Mouse (Mus musculus) spleen, postnatal 36 days (tissue): ENCODE measurements around the gene Mrps21.
"Not testable (repeated sequence)": the region's sequence is repeated elsewhere in the genome, so short reads cannot be mapped to it uniquely, and the experiment has no call there.

ENCODE experiments used
- DNase-seq, 2 experiments: peaks; one replicate each; pipeline ENCODE4 v3.0.0; 2022; ENCODE audit warnings: low spot score in 2 of 2, mixed read lengths in 1 of 2

Gene Mrps21

GRCm38 (mm10) chr3:95892066-95893052 is 21.0 kb upstream of the Mrps21 start:
- no peak for DNase-seq

GRCm38 (mm10) chr3:95891211-95892065 is 20.1 kb upstream of the Mrps21 start, which contains the start of gene BC028528:
BC028528 (minus strand) TSS chr3:95892005.
- DNase-seq, result peak; percentile 84 to 86

DNA sequence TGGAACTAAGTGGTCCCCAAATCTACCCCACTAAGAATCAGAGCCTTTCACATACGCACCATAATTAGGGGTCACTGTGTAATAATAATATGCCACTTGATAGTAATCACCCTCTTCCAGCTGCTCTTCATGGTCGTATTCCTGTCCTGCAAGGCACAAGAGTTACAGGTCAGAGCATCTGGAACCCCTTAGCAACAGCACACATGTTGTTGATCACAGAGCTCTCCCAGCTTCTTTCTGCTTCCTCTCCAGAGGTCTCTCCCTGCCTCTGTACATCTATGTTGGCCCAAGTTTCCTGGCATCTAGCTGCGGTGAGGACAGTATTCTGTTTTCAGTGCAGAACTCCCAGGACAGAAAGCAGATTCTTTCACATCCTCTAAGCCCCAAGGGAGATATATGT is 18.3 kb upstream of the Mrps21 start:
- no peak for DNase-seq

DNA sequence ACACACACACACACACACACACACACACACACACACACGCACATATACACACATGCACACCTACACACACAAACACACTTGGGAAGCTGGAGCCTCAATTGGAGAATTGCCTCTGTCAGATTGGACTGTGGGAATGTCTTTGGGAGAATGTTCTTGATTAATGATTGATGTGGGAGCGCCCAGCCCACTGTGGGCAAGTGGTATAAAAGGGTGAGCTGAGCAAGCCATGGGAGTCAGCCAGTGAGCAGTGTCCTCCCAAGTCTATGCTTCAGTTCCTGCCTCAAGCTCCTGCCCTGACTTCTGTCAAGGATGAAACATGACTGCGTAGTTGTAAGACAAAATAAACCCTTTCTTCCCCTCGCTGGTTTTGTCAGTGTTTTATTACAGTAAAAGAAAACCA is 16.3 kb upstream of the Mrps21 start:
- no peak for DNase-seq

DNA sequence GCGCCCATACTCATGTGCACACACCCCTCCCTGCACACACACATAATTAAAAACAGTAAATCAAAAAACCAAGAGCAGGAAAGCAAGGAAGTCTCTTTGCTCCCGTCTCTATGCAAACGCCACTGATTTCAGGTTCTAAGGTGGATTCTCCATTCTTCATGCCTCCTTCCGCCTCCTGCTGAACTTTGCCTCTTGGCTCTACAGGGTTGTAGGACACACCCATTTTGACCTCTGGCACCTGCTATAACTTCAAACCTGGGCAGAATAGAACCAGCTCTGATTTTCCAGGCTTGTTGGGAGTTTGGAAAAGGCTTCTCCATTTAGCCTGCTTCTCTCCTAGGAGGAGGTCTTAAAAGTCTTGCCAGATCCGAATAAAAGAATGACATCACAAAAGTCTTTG is 13.1 kb upstream of the Mrps21 start:
- no peak for DNase-seq

DNA sequence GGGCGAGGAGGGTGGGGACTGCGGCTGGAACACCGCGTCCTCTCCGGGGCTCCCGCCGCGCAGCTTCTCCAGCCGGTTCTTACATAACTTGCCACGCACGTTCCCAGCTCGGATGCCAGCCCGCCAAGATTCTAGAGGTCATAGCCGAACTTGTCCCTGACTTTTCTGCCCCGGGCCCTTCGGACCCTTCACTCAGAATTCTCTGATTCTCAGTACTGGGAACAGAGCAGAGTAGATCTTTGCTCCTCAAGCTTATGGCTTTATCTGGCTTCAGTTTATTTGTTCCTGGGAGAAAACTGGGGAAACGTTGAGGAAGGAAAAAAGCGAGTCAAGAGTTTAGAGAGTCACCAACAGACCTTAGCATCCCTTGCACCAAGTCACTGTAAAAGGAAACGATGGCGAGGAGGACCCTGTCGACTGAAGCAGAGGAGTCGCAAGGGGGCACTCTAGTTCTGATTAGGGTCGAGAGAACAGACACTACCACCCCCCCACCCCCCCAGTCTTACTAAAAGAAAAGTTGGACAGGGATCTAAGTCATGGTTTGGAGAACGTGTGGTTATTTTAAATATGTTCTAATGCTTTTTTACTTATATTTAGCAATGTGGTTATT is 11.6 kb upstream of the Mrps21 start:
- DNase-seq, result peak; percentile 67 to 75

- peak; percentile 91 for DNase-seq
Observed at GRCm38 (mm10) chr3:95881979-95882815, 10.9 kb upstream of the Mrps21 start, which contains the start of gene Ciart. Ciart (minus strand) TSS chr3:95882251.

DNA sequence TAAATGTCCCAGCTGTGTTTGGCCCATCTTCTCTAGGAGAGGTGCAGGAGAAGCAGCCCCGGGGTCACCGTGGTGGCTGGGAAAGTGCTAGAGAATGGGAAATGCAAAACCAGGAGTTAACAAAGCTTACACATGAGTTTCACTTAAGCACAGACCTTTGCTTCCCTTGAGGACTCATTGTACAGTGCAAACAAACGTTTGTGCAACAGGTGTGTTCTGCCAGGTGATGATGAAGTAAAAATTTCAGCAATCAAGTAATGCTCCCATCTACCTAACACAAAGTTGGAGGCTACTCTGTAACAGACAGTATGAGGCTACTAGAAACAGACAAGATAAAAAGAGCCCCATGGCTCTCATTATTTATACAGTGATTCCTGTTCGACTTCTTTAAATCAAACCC is 7.7 kb upstream of the Mrps21 start:
- no peak for DNase-seq

DNA sequence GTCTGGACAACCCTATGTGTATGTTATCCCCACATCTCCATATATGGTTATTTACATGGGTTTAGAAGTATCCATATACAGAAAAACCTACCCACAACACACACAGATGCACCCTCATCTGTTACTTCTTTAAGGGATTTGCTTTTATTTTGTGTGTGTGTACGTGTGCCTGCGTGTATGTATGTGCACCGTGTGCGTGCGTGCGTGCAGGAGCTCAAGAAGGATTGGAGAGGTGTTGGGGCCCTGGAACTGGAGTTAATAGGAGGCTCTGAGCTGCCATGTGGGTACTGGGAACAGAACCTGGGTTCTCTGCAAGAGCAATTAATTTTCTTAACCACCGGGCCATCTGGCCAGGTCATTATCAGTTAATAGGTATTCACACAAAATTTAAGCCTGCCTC is 729 bp upstream of the Mrps21 start:
- DNase-seq, result no peak

DNA sequence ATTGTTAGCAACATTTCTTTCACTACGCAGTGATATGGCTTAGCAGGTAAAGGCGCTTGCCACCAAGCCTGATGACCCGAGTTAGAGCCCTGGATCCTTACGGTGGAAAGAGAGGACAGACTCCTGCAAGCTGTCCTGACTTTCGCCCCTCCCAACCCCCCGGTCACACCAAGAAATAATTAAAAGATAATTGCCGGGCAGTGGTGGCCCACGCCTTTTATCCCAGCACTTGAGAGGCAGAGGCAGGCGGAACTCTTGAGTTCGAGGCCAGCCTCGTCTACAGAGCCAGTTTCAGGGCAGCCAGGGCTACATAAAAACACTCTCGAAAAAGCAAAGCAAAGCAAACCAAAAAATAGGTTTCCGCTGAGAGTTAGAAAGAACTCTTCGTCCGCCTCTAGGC is 343 bp downstream of the Mrps21 start:
- DNase-seq, result no peak

GRCm38 (mm10) chr3:95867408-95867807 is 3.9 kb downstream of the Mrps21 start:
- DNase-seq, result no peak

DNA sequence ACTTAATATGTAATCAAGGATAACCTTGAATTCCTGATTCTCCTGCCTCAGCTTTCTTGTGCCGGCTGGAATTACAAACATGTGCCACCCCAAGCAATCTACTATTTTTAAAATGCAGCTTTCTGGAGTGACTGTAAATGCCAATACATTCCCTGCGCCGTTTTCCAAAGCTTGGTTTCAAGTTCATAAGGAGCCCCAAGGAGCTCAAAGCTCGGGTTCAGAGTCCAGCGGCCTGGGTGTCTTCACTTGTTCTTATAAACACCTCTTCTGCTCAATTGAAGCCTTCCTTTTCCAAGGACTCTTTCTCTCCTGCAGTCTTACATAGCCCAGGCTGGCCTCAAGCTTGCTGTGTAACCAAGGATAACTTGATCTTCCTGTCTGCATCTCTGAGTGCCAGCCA is 5.2 kb downstream of the Mrps21 start:
- DNase-seq, result no peak

- no peak for DNase-seq
Observed at GRCm38 (mm10) chr3:95865571-95865970, 5.7 kb downstream of the Mrps21 start.

DNA sequence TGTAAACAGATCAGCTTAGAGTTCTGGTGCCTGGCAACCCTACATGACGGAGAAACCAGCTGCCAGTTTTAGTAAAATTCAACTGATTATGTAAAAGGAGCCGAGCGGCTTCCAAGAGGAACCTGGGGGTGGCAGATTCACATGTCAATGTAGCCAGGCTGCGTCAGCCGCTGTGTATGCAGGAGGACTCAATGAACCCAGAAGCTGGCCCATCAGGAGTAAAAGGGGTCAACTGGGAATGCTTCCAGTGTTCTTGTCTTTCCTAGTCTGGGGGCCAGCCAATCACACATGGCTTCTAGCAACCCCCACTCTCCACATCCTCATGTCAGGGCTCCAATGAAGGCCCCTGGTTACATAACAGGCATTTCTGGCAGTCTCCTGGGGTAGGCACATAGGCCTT is 6.3 kb downstream of the Mrps21 start:
- no peak for DNase-seq

- no peak for DNase-seq
Observed at GRCm38 (mm10) chr3:95863578-95863977, 7.7 kb downstream of the Mrps21 start.

- DNase-seq, result peak; percentile 74 to 85
Observed at GRCm38 (mm10) chr3:95861796-95862195, 9.5 kb downstream of the Mrps21 start.

GRCm38 (mm10) chr3:95861216-95861615 is 10.1 kb downstream of the Mrps21 start:
- no peak for DNase-seq

- DNase-seq, result no peak
Observed at GRCm38 (mm10) chr3:95860323-95860722, 11.0 kb downstream of the Mrps21 start.

GRCm38 (mm10) chr3:95858278-95858677 is 13.0 kb downstream of the Mrps21 start:
- DNase-seq, result not testable (repeated sequence)

- DNase-seq, result not testable (repeated sequence)
Observed at GRCm38 (mm10) chr3:95857050-95857449, 14.3 kb downstream of the Mrps21 start.

DNA sequence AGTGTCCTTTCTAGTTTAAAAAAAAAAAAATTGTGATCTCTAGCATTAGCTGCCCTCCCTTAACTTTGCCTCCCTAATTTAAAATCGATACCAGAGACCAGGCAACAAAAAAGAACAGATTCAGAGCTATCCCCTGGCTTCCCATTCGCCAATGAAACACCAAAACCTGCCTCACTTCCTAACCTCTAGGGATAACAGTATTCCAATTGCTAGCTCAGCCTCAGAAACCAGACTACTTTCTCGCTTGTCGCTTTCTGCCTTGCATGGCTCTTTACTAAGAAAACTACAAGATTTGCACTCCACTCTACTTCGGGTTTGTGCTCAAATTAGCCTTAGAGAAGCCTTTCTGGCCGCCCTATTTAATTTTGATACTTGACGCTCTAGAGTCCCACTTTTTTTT is 15.2 kb downstream of the Mrps21 start:
- DNase-seq, result no peak
